Mouse (Mus musculus): ENCODE results near the gene Cbr4. TPM values are rescaled to one million over a fixed set of nuclear protein-coding genes. Genes with fewer than 3 reads are reported as not detected.

Cbr4 gene
- polyA plus RNA-seq, 1 experiment from 2014 or later = 51.2 TPM

DNA sequence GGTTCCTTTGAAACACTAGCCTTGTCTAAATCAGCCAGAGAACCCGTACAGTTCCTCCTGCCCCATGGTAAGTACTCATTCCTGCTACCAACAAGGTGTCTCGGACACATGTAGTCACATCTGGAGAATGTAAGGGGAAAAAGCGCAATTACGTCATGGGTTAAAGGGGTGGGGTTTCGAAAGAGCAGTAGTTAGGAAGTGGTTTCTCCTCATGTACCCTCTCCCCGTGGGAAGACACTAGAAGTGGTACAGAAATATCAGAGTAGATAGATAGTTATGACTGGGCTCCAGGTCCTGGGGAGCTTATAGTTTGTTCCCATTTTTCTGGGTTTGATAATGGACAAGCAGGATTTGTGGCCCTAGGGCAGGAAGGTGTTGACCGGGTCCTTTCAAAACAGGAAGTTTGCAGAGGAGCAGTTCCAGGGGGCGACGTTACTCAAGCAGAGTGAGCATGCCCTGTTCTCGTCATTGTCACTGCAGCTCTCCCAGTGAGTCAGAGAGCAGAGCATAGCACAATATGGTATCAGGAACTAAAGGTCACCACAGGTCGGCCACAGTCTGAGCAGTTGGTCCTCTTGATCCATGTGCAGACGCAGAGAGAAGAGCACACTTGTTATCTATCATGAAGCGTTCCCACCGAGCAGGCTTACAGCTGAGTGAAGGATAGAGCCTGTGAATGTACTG is 30.1 kb downstream of the Cbr4 start:
- peaks cover 64% of the 10 kb centered on the region for H3K36me3 ChIP-seq (ENCODE audit: control insufficient read depth, insufficient read depth)
- no peaks in the 10 kb centered on the region for H3K27me3 ChIP-seq (replicated peaks; ENCODE audit: control insufficient read depth, insufficient read depth, low read length)
- 0 out of 2 replicates have a peak, but pooled peaks have one; percentile 37 for ATAC-seq
- no peak for TF ChIP-seq CTCF (IDR thresholded peaks at IDR 0.05; ENCODE audit: low read depth)
- H3K9ac ChIP-seq (ENCODE audit: low read depth, low read length) = no peak overlapping the region
- 60% methylated on average over 14 of the region's 14 CpGs for WGBS
- no peaks in the 10 kb centered on the region for H3K9me3 ChIP-seq (ENCODE audit: control insufficient read depth)
- H3K4me3 ChIP-seq (ENCODE audit: low read depth, low read length) = no peak overlapping the region
- no peak overlapping the region for H3K27ac ChIP-seq (ENCODE audit: low read depth, low read length)
- H3K4me2 ChIP-seq (replicated peaks; ENCODE audit: low read depth) = no peak overlapping the region
- no peaks in the 10 kb centered on the region for H3K4me1 ChIP-seq (replicated peaks; ENCODE audit: control insufficient read depth, insufficient read depth, low read length)

DNA sequence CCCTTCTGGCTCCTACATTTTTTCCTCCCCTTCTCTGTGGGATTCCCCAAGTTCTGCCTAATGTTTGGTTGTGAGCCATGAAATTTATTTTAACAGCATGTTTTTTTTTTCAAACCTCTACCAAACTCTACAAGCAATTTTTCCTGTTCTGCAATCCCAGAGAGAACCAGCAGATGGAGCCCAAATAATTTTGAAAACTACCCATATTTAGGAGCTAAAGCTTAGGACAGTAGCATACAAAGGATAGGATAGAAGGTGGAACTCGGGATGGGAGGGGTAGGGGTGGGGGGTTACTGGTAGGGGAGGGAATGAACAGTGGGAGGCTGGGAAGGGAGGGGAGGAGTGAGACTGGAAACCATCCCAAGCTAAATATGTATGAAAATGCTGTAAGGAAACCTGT is 34.6 kb downstream of the Cbr4 start:
- Histone ChIP-seq H3K36me3 (ENCODE audit: control insufficient read depth, insufficient read depth) (peaks cover 56% of the 10 kb centered on the region), H3K4me1 (replicated peaks; ENCODE audit: control insufficient read depth, insufficient read depth, low read length) (no peaks in the 10 kb centered on the region), H3K9ac (ENCODE audit: low read depth, low read length) (no peak overlapping the region), H3K27me3 (replicated peaks; ENCODE audit: control insufficient read depth, insufficient read depth, low read length) (no peaks in the 10 kb centered on the region), H3K9me3 (ENCODE audit: control insufficient read depth) (no peaks in the 10 kb centered on the region), H3K27ac (ENCODE audit: low read depth, low read length) (no peak overlapping the region), H3K4me2 (replicated peaks; ENCODE audit: low read depth) (no peak overlapping the region), H3K4me3 (ENCODE audit: low read depth, low read length) (no peak overlapping the region)
- peak; percentile 59 for TF ChIP-seq CTCF (IDR thresholded peaks at IDR 0.05; ENCODE audit: low read depth)
- no peak for ATAC-seq
- 4% methylated on average over 1 of the region's 1 CpGs for WGBS

DNA sequence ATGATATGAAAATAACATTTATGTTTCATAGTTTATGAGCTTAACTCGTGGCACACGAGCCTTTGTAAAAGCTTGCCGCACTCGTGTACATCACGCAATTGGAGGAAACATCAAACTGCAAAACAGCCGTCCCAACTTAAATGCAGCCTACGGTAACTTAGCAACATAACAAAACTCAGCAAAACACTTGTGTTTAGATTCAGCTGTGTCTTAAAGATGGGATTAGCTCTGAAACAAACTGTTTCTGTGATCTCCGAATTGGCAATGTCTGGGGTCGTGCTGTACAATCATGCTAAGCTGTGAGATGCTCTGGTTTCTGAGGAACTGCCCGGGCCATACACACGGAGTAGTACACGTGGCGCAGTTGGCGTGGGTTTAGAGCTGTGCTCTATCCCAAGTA is 39.5 kb downstream of the Cbr4 start:
- WGBS = 73% methylated on average over 14 of the region's 14 CpGs
- Histone ChIP-seq H3K4me2 (replicated peaks; ENCODE audit: low read depth) (no peak overlapping the region), H3K27ac (ENCODE audit: low read depth, low read length) (no peak overlapping the region), H3K4me3 (ENCODE audit: low read depth, low read length) (no peak overlapping the region), H3K9me3 (ENCODE audit: control insufficient read depth) (no peaks in the 10 kb centered on the region), H3K36me3 (ENCODE audit: control insufficient read depth, insufficient read depth) (peaks cover 58% of the 10 kb centered on the region), H3K9ac (ENCODE audit: low read depth, low read length) (no peak overlapping the region), H3K27me3 (replicated peaks; ENCODE audit: control insufficient read depth, insufficient read depth, low read length) (no peaks in the 10 kb centered on the region), H3K4me1 (replicated peaks; ENCODE audit: control insufficient read depth, insufficient read depth, low read length) (peaks cover 6% of the 10 kb centered on the region; the same call in 1 of the 2 replicates)
- no peak for TF ChIP-seq CTCF (IDR thresholded peaks at IDR 0.05; ENCODE audit: low read depth)
- no peak for ATAC-seq

DNA sequence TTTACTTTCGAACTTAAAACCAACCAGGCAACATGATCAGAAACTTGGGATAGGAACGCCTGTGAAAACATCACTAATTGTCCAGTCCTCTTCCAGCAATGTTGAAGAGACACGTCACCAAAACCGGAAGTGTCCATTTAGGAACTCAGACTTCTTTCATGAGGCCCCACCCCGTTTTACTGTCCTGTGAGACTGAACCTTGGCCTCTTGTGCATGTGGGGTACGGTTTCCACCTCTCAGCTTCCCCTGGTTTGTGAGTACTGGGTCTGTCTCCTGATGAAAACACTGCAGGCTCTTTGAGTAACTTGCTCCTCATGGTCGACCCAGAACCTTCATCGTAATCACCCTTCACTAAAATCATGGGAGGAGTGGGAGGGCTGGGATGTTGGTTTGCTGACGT is 40.7 kb downstream of the Cbr4 start:
- WGBS = 68% methylated on average over 9 of the region's 9 CpGs
- no peaks in the 10 kb centered on the region for H3K27me3 ChIP-seq (replicated peaks; ENCODE audit: control insufficient read depth, insufficient read depth, low read length)
- TF ChIP-seq CTCF (IDR thresholded peaks at IDR 0.05; ENCODE audit: low read depth) = no peak
- peaks cover 6% of the 10 kb centered on the region; the same call in 1 of the 2 replicates for H3K4me1 ChIP-seq (replicated peaks; ENCODE audit: control insufficient read depth, insufficient read depth, low read length)
- peak; percentile 65 for ATAC-seq
- peak overlapping the region; percentile 21; the same call in 1 of the 2 replicates for H3K27ac ChIP-seq (ENCODE audit: low read depth, low read length)
- H3K9me3 ChIP-seq (ENCODE audit: control insufficient read depth) = no peaks in the 10 kb centered on the region
- H3K36me3 ChIP-seq (ENCODE audit: control insufficient read depth, insufficient read depth) = peaks cover 61% of the 10 kb centered on the region
- no peak overlapping the region for H3K9ac ChIP-seq (ENCODE audit: low read depth, low read length)
- H3K4me2 ChIP-seq (replicated peaks; ENCODE audit: low read depth) = no peak overlapping the region
- no peak overlapping the region for H3K4me3 ChIP-seq (ENCODE audit: low read depth, low read length)

DNA sequence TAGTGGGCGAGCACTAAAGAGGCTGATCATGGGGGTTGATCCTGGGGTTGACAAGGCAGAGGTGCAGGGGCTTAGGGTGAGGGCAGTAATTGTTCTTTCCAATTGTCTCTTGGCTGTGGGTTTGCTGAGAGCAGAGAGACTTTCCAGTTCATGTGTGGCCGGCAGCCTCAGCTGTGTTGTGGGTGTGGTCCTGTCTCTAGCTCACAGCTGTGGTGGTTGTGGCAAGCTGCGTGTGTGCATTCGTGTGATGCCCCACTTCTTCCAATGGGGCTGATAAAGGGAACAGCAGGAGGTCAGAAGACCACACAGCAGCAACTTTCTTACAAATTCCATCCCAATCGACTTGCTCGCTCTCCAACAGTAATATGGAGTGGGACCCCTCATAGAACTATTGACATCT is 41.1 kb downstream of the Cbr4 start:
- Histone ChIP-seq H3K27ac (ENCODE audit: low read depth, low read length) (no peak overlapping the region), H3K9ac (ENCODE audit: low read depth, low read length) (no peak overlapping the region), H3K4me1 (replicated peaks; ENCODE audit: control insufficient read depth, insufficient read depth, low read length) (peaks cover 6% of the 10 kb centered on the region; the same call in 1 of the 2 replicates), H3K9me3 (ENCODE audit: control insufficient read depth) (no peaks in the 10 kb centered on the region), H3K4me3 (ENCODE audit: low read depth, low read length) (no peak overlapping the region), H3K27me3 (replicated peaks; ENCODE audit: control insufficient read depth, insufficient read depth, low read length) (no peaks in the 10 kb centered on the region), H3K36me3 (ENCODE audit: control insufficient read depth, insufficient read depth) (peaks cover 59% of the 10 kb centered on the region), H3K4me2 (replicated peaks; ENCODE audit: low read depth) (no peak overlapping the region)
- no peak for TF ChIP-seq CTCF (IDR thresholded peaks at IDR 0.05; ENCODE audit: low read depth)
- 66% methylated on average over 6 of the region's 6 CpGs for WGBS
- ATAC-seq = no peak

DNA sequence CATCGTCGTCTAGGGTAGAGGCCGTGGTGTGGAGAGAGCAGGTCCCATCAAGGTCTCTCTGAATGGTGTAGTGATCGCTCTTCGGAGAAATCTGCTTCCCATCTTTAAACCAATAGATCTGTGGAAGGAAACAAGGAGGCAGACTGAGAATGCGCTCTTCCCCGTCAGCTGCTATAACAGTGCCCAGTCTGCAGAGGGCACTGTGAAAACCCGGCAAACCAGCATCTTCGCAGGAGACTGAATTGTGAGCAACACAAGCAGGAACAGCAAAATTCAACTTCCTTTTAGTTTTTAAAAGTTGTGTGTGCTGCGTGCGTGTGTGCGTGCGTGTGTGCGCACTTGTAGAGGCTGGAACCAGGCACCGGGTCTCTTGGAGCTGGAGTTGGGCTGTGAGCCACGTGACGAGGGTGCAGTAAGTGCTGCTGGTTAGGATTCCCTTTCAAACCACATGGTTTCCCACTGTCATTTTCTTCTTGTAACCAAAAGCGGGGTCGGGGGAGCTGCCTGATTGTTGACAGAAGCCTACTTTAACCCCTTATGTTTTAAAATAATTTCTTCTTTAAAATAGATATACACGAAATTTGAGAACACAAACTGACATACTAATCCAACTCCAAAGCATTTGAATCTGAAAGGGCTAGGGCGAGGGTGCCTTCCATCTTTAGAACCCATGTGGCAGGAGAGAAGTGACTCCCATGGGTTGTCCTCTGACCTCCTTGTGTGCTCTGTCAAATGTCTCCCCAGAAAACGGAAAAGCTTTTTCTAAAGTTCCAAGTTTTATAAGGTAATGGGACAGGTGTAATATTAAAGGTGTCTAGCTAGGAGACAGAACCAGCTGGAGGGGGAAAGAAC is 44.6 kb downstream of the Cbr4 start:
- peak; percentile 60 for TF ChIP-seq CTCF (IDR thresholded peaks at IDR 0.05; ENCODE audit: low read depth)
- Histone ChIP-seq H3K9me3 (ENCODE audit: control insufficient read depth) (no peaks in the 10 kb centered on the region), H3K4me3 (ENCODE audit: low read depth, low read length) (no peak overlapping the region), H3K9ac (ENCODE audit: low read depth, low read length) (no peak overlapping the region), H3K27ac (ENCODE audit: low read depth, low read length) (no peak overlapping the region), H3K36me3 (ENCODE audit: control insufficient read depth, insufficient read depth) (peaks cover 63% of the 10 kb centered on the region), H3K4me2 (replicated peaks; ENCODE audit: low read depth) (no peak overlapping the region), H3K4me1 (replicated peaks; ENCODE audit: control insufficient read depth, insufficient read depth, low read length) (peaks cover 6% of the 10 kb centered on the region; the same call in 1 of the 2 replicates), H3K27me3 (replicated peaks; ENCODE audit: control insufficient read depth, insufficient read depth, low read length) (no peaks in the 10 kb centered on the region)
- ATAC-seq = no peak
- WGBS = 81% methylated on average over 22 of the region's 22 CpGs
